Mouse (Mus musculus) CD4-positive, CD25-positive, alpha-beta regulatory T cell, adult 9 weeks (primary cell): ENCODE measurements around the gene Tmx2. TPM values are rescaled to one million over a fixed set of nuclear protein-coding genes. Genes with fewer than 3 reads are reported as not detected.

Experiments
- polyA plus RNA-seq: library from polyadenylated mRNA; unstranded; fragments of 100-300 nt; shearing (Covaris generic); gene quantifications from one replicate; pipeline ENCODE4 v1.2.1, GENCODE M21; 2017

The Tmx2 gene
- 115 TPM for polyA plus RNA-seq

GRCm38 (mm10) chr2:84679016-84679415 is at the start of gene Tmx2:
Tmx2 (minus strand) TSS chr2:84679140.

GRCm38 (mm10) chr2:84727172-84727858 is 48.4 kb upstream of the Tmx2 start, which contains the start of gene Clp1:
Clp1 (minus strand) TSS chr2:84727350.

DNA sequence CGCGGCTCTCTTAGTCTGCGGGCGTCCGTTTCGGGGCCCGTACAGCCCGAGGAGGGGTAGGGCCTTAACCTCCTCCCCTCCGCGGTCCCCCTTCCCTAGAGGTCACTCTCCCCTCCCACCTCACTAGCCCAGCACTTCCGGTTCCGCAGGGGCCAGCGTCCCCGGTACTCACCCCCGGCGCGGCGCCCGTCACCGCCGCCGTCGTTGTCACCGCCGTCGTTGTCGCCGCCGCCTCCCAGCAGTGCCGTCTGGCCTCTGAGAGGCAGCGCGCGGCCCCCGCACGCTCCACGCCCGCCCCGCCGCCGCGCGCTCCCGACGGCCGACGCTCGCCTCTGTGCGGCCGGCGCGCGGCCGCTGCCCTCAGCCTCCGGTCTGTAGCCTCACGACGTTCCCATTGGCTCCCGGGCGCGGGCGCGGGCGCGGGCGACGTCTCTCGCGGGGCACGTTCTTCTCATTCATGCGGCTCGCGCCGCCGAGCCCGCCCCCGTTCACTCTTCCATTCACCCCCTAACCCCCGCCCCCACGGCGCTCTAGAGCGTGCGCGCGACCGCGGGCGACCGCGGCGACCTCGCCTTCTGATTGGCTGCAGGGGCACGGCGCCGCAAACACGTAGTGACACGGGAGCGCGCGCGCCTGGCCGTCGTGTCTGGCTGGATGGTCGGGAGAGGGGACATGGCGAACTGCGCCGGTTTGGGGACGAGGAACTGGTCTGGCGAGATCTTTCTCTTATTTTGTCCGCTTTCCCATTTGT is 36.0 kb upstream of the Tmx2 start, which contains the start of gene Zdhhc5:
Gene Zdhhc5 (minus strand): TSS at position 370 of the 751 bp plus-strand sequence.

DNA sequence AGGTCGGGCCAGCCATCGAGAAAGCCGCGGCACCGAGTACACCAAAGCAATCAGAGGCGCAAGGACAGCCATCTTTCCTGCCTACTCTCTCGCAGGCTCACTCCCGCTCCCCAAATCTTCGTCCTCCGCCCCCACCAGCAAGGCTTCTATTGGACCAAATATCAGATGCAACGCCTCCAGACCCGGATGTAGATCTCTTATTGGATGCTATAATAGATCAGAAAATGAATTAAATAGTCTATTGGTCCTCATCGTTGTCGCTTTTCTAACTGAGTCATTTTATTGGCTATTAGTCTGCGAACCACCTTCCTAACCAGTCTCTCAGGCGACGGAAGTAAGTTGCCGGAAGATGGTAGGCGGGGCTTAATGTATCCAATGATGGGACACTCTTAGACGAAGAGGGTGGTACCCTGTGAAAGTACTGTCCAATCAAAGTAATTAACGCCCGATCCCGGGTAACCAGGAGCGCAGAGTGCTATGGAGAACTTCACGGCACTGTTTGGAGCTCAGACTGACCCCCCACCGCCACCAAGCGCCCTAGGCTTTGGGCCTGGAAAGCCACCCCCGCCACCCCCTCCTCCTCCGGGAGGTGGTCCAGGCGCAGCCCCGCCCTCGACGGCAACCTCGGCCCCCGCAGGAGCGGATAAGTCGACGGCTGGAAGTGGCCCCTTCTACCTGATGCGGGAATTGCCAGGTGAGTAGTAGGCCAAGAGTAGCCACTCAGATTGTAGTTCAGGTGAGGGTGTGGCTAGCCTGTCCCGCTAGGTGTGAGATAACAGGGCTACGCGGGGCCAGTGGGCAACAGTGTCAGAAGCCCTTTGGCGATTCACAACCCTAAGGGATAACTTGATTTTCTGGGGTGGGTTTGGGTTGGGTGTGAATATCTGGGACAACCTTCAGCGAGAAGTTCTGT is 716 bp downstream of the Tmx2 start, which contains the start of the genes Gm28635 and Med19:
Gene Gm28635 (minus strand): TSS at position 74 of the 913 bp plus-strand sequence.
Gene Med19 (plus strand): TSS at position 435 of the 913 bp plus-strand sequence.

GRCm38 (mm10) chr2:84670569-84670933 is 8.4 kb downstream of the Tmx2 start, which contains the start of gene Selenoh:
Selenoh (minus strand) TSS chr2:84670770.

GRCm38 (mm10) chr2:84658806-84659205 is 20.1 kb downstream of the Tmx2 start, which contains the start of gene Btbd18:
Btbd18 (plus strand) TSS chr2:84659079.

GRCm38 (mm10) chr2:84650464-84651195 is 28.3 kb downstream of the Tmx2 start, which contains the start of gene Ctnnd1:
Ctnnd1 (minus strand) TSS chr2:84650765.

Other genes with a start within 250 kb of the Tmx2 start
- gene Tfpi, start 202.4 kb downstream of the Tmx2 start, polyA plus RNA-seq, result 15.4 TPM
- 2.3 TPM for gene Ctnnd1, start 28.4 kb downstream of the Tmx2 start, polyA plus RNA-seq
- 0.30 TPM for gene Btbd18, start 20.1 kb downstream of the Tmx2 start, polyA plus RNA-seq
- gene Selenoh, start 8.4 kb downstream of the Tmx2 start, polyA plus RNA-seq, result 102 TPM
- gene Gm28635, start 1.1 kb downstream of the Tmx2 start, polyA plus RNA-seq, result not detected
- gene Med19, start 738 bp downstream of the Tmx2 start, polyA plus RNA-seq, result 42.9 TPM
- gene Zdhhc5, start 36.0 kb upstream of the Tmx2 start, polyA plus RNA-seq, result 23.3 TPM
- 69.3 TPM for gene Clp1, start 48.2 kb upstream of the Tmx2 start, polyA plus RNA-seq
- gene Ypel4, start 54.9 kb upstream of the Tmx2 start, polyA plus RNA-seq, result 1.2 TPM
- gene Gm19426, start 64.5 kb upstream of the Tmx2 start, polyA plus RNA-seq, result not detected
- gene Serping1, start 96.3 kb upstream of the Tmx2 start, polyA plus RNA-seq, result not detected
- gene Ube2l6, start 119.7 kb upstream of the Tmx2 start, polyA plus RNA-seq, result 53.5 TPM
- not detected for gene Smtnl1, start 143.5 kb upstream of the Tmx2 start, polyA plus RNA-seq
- gene Timm10, start 147.9 kb upstream of the Tmx2 start, polyA plus RNA-seq, result 37.3 TPM
- gene Slc43a1, start 159.7 kb upstream of the Tmx2 start, polyA plus RNA-seq, result 8.3 TPM
- gene Rtn4rl2, start 207.6 kb upstream of the Tmx2 start, polyA plus RNA-seq, result not detected